ENCODE assay signal across 9 mouse cellular contexts in the genomic region with DNA sequence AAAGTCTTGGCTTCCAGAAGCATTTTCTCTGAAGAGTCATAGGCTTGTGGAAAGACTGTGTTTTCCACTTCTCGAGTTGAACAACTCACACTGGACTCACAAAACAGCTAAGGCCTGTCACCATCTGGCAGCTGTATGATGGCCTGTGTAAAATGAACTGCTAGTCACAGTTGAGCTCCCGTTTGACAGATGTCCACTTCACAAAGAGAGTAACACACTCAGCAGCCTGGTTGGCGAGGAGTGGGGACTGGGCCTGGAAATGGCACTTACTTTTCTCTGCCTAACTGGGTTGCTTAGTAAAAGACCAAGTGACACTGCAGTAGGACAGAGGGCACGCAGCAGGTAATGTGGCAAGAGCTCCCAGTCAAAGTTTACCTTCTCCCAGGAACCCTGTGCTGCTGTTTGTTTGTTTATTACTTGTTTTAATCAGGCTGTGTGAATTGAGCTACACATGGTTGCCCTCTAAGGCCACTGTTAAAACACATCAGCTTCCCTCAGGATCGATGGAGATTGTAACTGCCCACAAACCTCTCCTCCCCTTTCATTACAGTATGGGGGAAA.
DNase-seq lines count a peak whose midpoint lies in the region; ATAC-seq and TF ChIP-seq lines count a peak whose summit lies in the region.
"Had no signal": no experiment of that assay in that cellular context is flagged by ENCODE, and none has a peak within 500 bp of the region (broad histone marks: within the 10 kb centered on the region; RNA-seq: fewer than 3 reads in every experiment).

No protein-coding gene starts in this region.

- peak overlapping the region; percentile 51; the same call in 1 of the 2 replicates for H3K27ac ChIP-seq in heart, postnatal 0 days (ENCODE audit: low read depth)
- peak overlapping the region; percentile 43 for H3K27ac ChIP-seq in spleen, adult 2 months (ENCODE audit: insufficient read depth, low read length)
- no peak overlapping the region for H3K27ac ChIP-seq in hindbrain, embryonic 11.5 days (ENCODE audit: low read depth, low read length)

- no peak for DNase-seq in heart, postnatal 0 days (ENCODE audit: low spot score)
- no peak for DNase-seq in heart, postnatal 25 days (ENCODE audit: low spot score)
- no peak for DNase-seq in spleen, adult 2 months (ENCODE audit: low read depth in 1 of 2, low spot score in 2 of 2)
- DNase-seq in spleen, postnatal 14 days (ENCODE audit: low spot score in 2 of 2) = no peak
- DNase-seq in hindbrain, embryonic 11.5 days (ENCODE audit: low spot score) = peak; percentile 35
- peak; percentile 32 for DNase-seq in retina, embryonic 14.5 days (ENCODE audit: low spot score)
- no peak for DNase-seq in urinary bladder, adult 18-20 months (ENCODE audit: low spot score in 2 of 2)
- DNase-seq in adipocyte (ENCODE audit: low spot score) = no peak
- DNase-seq: kidney, postnatal 10 days had no signal

- H3K36me3 ChIP-seq in heart, postnatal 0 days (replicated peaks; ENCODE audit: control insufficient read depth, insufficient read depth, low read length) = no peaks in the 10 kb centered on the region
- 0 out of 2 replicates have a peak, but pooled peaks cover 2% of the 10 kb centered on the region for H3K36me3 ChIP-seq in spleen, adult 2 months (ENCODE audit: control insufficient read depth, insufficient read depth, low read length)
- H3K36me3 ChIP-seq in hindbrain, embryonic 11.5 days (ENCODE audit: control insufficient read depth, insufficient read depth, low read length) = no peaks in the 10 kb centered on the region

- H3K4me3 ChIP-seq in heart, postnatal 0 days (ENCODE audit: low read depth, low read length) = no peak overlapping the region
- H3K4me3 ChIP-seq in spleen, adult 2 months (ENCODE audit: extremely low read depth, insufficient read depth, insufficient read length) = no peak overlapping the region
- no peak overlapping the region for H3K4me3 ChIP-seq in hindbrain, embryonic 11.5 days (ENCODE audit: low read depth, low read length)

- 0 out of 2 replicates have a peak, but pooled peaks cover 13% of the 10 kb centered on the region for H3K4me1 ChIP-seq in heart, postnatal 0 days (ENCODE audit: control insufficient read depth, insufficient read depth)
- H3K4me1 ChIP-seq in spleen, adult 2 months (ENCODE audit: control insufficient read depth, insufficient read depth, insufficient read length) = peaks cover 32% of the 10 kb centered on the region
- H3K4me1 ChIP-seq in hindbrain, embryonic 11.5 days (replicated peaks; ENCODE audit: control insufficient read depth, insufficient read depth, low read length) = 0 out of 2 replicates have a peak, but pooled peaks cover 2% of the 10 kb centered on the region

- WGBS in heart, postnatal 0 days = 30% methylated on average over 5 of the region's 5 CpGs
- 28% methylated on average over 5 of the region's 5 CpGs for WGBS in spleen, adult 2 months
- 31% methylated on average over 5 of the region's 5 CpGs for WGBS in hindbrain, embryonic 11.5 days

- TF ChIP-seq POLR2A in spleen, adult 2 months (IDR thresholded peaks at IDR 0.05; ENCODE audit: low read depth, low read length) = no peak

- no peak overlapping the region for H3K9ac ChIP-seq in heart, postnatal 0 days (replicated peaks; ENCODE audit: low read depth, low read length)
- no peak overlapping the region for H3K9ac ChIP-seq in hindbrain, embryonic 11.5 days (ENCODE audit: low read depth, low read length)

- intact Hi-C loops in heart, postnatal 25 days (cut with DNase I) = no loop called here

- no peaks in the 10 kb centered on the region for H3K9me3 ChIP-seq in heart, postnatal 0 days (replicated peaks; ENCODE audit: control insufficient read depth, low read length)
- H3K9me3 ChIP-seq in hindbrain, embryonic 11.5 days (ENCODE audit: control insufficient read depth, low read length) = no peaks in the 10 kb centered on the region

- H3K27me3 ChIP-seq in heart, postnatal 0 days (ENCODE audit: control insufficient read depth, insufficient read depth, low read length) = no peaks in the 10 kb centered on the region
- H3K27me3 ChIP-seq in spleen, adult 2 months (ENCODE audit: control insufficient read depth, insufficient read depth, low read length) = no peaks in the 10 kb centered on the region
- no peaks in the 10 kb centered on the region for H3K27me3 ChIP-seq in hindbrain, embryonic 11.5 days (ENCODE audit: control insufficient read depth, insufficient read depth, low read length)

- ATAC-seq in heart, postnatal 0 days (ENCODE audit: insufficient read depth, low read depth) = no peak
- peak; percentile 57; the same call in 1 of the 2 replicates for ATAC-seq in hindbrain, embryonic 11.5 days (ENCODE audit: low FRiP score)

- TF ChIP-seq EP300 in heart, postnatal 0 days (IDR thresholded peaks at IDR 0.05; ENCODE audit: low read depth) = no peak

- TF ChIP-seq CTCF in heart, postnatal 0 days (IDR thresholded peaks at IDR 0.05; ENCODE audit: low read depth) = no peak
- no peak for TF ChIP-seq CTCF in spleen, adult 2 months (IDR thresholded peaks at IDR 0.05; ENCODE audit: extremely low read depth, insufficient read depth, insufficient read length, insufficient replicate concordance)

- no peak overlapping the region for H3K4me2 ChIP-seq in heart, postnatal 0 days (ENCODE audit: low read depth, low read length)
- no peak overlapping the region for H3K4me2 ChIP-seq in hindbrain, embryonic 11.5 days (replicated peaks; ENCODE audit: low read depth, low read length)

Comparison
In these comparisons a context has a peak if more than half of its experiments do, and no peak if none do; other contexts are left out.
1. DNase-seq: peak in hindbrain, embryonic 11.5 days (single experiment) and retina, embryonic 14.5 days (single experiment); none in heart, postnatal 0 days (single experiment), heart, postnatal 25 days (single experiment), spleen, adult 2 months (0 of 2), spleen, postnatal 14 days (0 of 2), urinary bladder, adult 18-20 months (0 of 2) and adipocyte (single experiment).